Mouse (Mus musculus): ENCODE data around the gene Tspan5. TPM values are rescaled to one million over a fixed set of nuclear protein-coding genes. Genes with fewer than 3 reads are reported as not detected.

The Tspan5 gene
- polyA plus RNA-seq, 1 experiment from 2014 or later: 12.5 TPM

GRCm38 (mm10) chr3:138889214-138889613 is 147.2 kb downstream of the Tspan5 start:
- Histone ChIP-seq H3K4me2 (no peak overlapping the region), H3K4me1 (replicated peaks; ENCODE audit: control insufficient read depth, insufficient read depth, low read length) (peaks cover 15% of the 10 kb centered on the region), H3K4me3 (ENCODE audit: low read depth, low read length) (no peak overlapping the region), H3K27me3 (replicated peaks; ENCODE audit: control insufficient read depth, insufficient read depth, low read length) (no peaks in the 10 kb centered on the region), H3K36me3 (ENCODE audit: control insufficient read depth, insufficient read depth, low read length) (no peaks in the 10 kb centered on the region), H3K9me3 (ENCODE audit: control insufficient read depth, low read length) (no peaks in the 10 kb centered on the region), H3K9ac (ENCODE audit: low read depth, low read length) (no peak overlapping the region), H3K27ac (ENCODE audit: low read depth, low read length) (no peak overlapping the region)
- no peak for ATAC-seq (replicated peaks; ENCODE audit: low FRiP score)
- WGBS: 33% methylated on average over 4 of the region's 4 CpGs
- no peak for DNase-seq (ENCODE audit: low spot score)

- no peak overlapping the region for H3K27ac ChIP-seq (ENCODE audit: low read depth, low read length)
- no peaks in the 10 kb centered on the region for H3K9me3 ChIP-seq (ENCODE audit: control insufficient read depth, low read length)
- no peak for ATAC-seq (replicated peaks; ENCODE audit: low FRiP score)
- H3K4me3 ChIP-seq (ENCODE audit: low read depth, low read length): no peak overlapping the region
- H3K27me3 ChIP-seq (replicated peaks; ENCODE audit: control insufficient read depth, insufficient read depth, low read length): no peaks in the 10 kb centered on the region
- H3K36me3 ChIP-seq (ENCODE audit: control insufficient read depth, insufficient read depth, low read length): no peaks in the 10 kb centered on the region
- no peak overlapping the region for H3K9ac ChIP-seq (ENCODE audit: low read depth, low read length)
- H3K4me1 ChIP-seq (replicated peaks; ENCODE audit: control insufficient read depth, insufficient read depth, low read length): peaks cover 15% of the 10 kb centered on the region
- no peak for DNase-seq (ENCODE audit: low spot score)
- 77% methylated on average over 10 of the region's 10 CpGs for WGBS
- no peak overlapping the region for H3K4me2 ChIP-seq
Observed at GRCm38 (mm10) chr3:138889769-138890295, 147.8 kb downstream of the Tspan5 start.

DNA sequence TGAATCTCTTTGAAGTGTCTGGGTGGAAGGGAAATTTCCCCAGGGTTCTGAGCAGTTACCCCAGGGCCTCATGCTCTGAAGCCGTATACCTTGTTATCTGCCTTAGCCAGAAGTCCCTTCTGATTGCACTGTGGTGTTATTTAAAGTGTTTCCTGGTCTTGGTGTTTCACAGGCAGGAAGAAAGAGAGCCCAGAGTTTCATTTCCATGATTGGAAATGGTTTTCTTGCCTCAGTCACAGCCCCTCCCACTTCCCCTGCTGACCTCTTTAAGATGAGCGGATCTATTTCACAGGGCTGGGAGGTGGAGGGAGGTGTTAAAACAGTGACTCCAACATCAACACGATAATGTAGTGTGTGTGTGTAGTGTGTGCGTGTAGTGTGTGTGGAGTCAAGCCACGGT is 151.5 kb downstream of the Tspan5 start:
- peak; percentile 79 for ATAC-seq (replicated peaks; ENCODE audit: low FRiP score)
- Histone ChIP-seq H3K4me1 (replicated peaks; ENCODE audit: control insufficient read depth, insufficient read depth, low read length) (peaks cover 15% of the 10 kb centered on the region), H3K36me3 (ENCODE audit: control insufficient read depth, insufficient read depth, low read length) (no peaks in the 10 kb centered on the region), H3K4me2 (peak overlapping the region; percentile 23), H3K9me3 (ENCODE audit: control insufficient read depth, low read length) (no peaks in the 10 kb centered on the region), H3K4me3 (ENCODE audit: low read depth, low read length) (no peak overlapping the region), H3K27me3 (replicated peaks; ENCODE audit: control insufficient read depth, insufficient read depth, low read length) (no peaks in the 10 kb centered on the region), H3K27ac (ENCODE audit: low read depth, low read length) (no peak overlapping the region), H3K9ac (ENCODE audit: low read depth, low read length) (no peak overlapping the region)
- 28% methylated on average over 5 of the region's 5 CpGs for WGBS
- DNase-seq (ENCODE audit: low spot score): no peak

GRCm38 (mm10) chr3:138897500-138897899 is 155.5 kb downstream of the Tspan5 start:
- no peaks in the 10 kb centered on the region for H3K27me3 ChIP-seq (replicated peaks; ENCODE audit: control insufficient read depth, insufficient read depth, low read length)
- H3K27ac ChIP-seq (ENCODE audit: low read depth, low read length): no peak overlapping the region
- DNase-seq (ENCODE audit: low spot score) (no peak), ATAC-seq (replicated peaks; ENCODE audit: low FRiP score) (no peak)
- no peak overlapping the region for H3K4me2 ChIP-seq
- H3K9me3 ChIP-seq (ENCODE audit: control insufficient read depth, low read length): no peaks in the 10 kb centered on the region
- peaks cover under 1% of the 10 kb centered on the region; the same call in 1 of the 2 replicates for H3K36me3 ChIP-seq (ENCODE audit: control insufficient read depth, insufficient read depth, low read length)
- no peak overlapping the region for H3K9ac ChIP-seq (ENCODE audit: low read depth, low read length)
- WGBS: 82% methylated on average over 11 of the region's 11 CpGs
- H3K4me3 ChIP-seq (ENCODE audit: low read depth, low read length): no peak overlapping the region
- peaks cover 9% of the 10 kb centered on the region for H3K4me1 ChIP-seq (replicated peaks; ENCODE audit: control insufficient read depth, insufficient read depth, low read length)

DNA sequence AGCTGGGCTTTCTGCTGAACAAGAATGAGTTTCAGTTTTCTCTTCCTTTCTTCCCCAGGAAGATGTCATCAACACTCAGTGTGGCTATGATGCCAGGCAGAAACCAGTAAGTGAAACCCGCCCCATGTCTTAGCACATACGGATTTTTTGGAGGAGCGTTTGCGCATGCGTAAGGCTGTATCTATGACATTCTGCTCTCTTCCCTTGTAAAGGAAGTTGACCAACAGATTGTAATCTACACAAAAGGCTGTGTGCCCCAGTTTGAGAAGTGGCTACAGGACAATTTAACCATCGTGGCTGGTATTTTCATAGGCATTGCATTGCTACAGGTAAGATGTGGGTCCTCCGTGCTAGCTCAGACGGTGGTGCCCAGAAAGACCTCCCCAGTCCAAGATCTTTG is 156.1 kb downstream of the Tspan5 start:
- H3K9me3 ChIP-seq (ENCODE audit: control insufficient read depth, low read length): no peaks in the 10 kb centered on the region
- WGBS: 93% methylated on average over 8 of the region's 8 CpGs
- no peak overlapping the region for H3K9ac ChIP-seq (ENCODE audit: low read depth, low read length)
- H3K4me3 ChIP-seq (ENCODE audit: low read depth, low read length): no peak overlapping the region
- H3K27ac ChIP-seq (ENCODE audit: low read depth, low read length): no peak overlapping the region
- no peak for ATAC-seq (replicated peaks; ENCODE audit: low FRiP score)
- no peak overlapping the region for H3K4me2 ChIP-seq
- H3K27me3 ChIP-seq (replicated peaks; ENCODE audit: control insufficient read depth, insufficient read depth, low read length): no peaks in the 10 kb centered on the region
- peaks cover 2% of the 10 kb centered on the region; the same call in 1 of the 2 replicates for H3K36me3 ChIP-seq (ENCODE audit: control insufficient read depth, insufficient read depth, low read length)
- H3K4me1 ChIP-seq (replicated peaks; ENCODE audit: control insufficient read depth, insufficient read depth, low read length): peaks cover 8% of the 10 kb centered on the region
- DNase-seq (ENCODE audit: low spot score): no peak

DNA sequence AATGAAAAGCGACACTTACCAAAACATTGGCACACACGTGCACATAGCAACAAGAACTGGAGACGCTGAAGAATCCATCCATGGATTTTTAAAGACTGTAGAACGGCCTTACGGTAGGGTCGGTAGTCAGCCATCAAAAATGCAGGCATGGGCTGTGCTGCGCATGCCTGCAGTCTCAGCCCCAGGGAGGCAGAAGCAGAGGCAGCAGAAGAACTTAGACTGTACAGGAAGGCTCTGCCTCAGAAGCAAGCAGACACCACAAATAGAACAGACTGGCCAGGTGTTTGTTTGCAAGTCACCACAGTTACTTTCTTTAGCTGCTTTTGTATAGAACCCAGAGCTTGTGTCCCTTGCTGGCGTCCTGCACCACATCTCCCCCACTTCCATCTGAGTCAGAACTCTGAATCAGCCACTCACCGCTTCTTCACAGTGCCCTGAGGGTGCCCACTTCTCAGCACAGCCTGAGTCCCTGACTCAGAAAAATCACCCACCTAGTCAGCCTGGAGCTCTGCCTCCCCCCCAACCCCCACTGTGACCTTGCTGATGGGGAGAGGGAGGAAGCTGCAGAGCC is 158.7 kb downstream of the Tspan5 start:
- no peaks in the 10 kb centered on the region for H3K27me3 ChIP-seq (replicated peaks; ENCODE audit: control insufficient read depth, insufficient read depth, low read length)
- no peaks in the 10 kb centered on the region for H3K9me3 ChIP-seq (ENCODE audit: control insufficient read depth, low read length)
- H3K4me1 ChIP-seq (replicated peaks; ENCODE audit: control insufficient read depth, insufficient read depth, low read length): no peaks in the 10 kb centered on the region
- no peak overlapping the region for H3K4me2 ChIP-seq
- peaks cover 2% of the 10 kb centered on the region; the same call in 1 of the 2 replicates for H3K36me3 ChIP-seq (ENCODE audit: control insufficient read depth, insufficient read depth, low read length)
- WGBS: 91% methylated on average over 9 of the region's 9 CpGs
- no peak overlapping the region for H3K27ac ChIP-seq (ENCODE audit: low read depth, low read length)
- no peak overlapping the region for H3K9ac ChIP-seq (ENCODE audit: low read depth, low read length)
- H3K4me3 ChIP-seq (ENCODE audit: low read depth, low read length): no peak overlapping the region
- DNase-seq (ENCODE audit: low spot score): no peak
- ATAC-seq (replicated peaks; ENCODE audit: low FRiP score): no peak

- no peaks in the 10 kb centered on the region for H3K27me3 ChIP-seq (replicated peaks; ENCODE audit: control insufficient read depth, insufficient read depth, low read length)
- H3K9ac ChIP-seq (ENCODE audit: low read depth, low read length): no peak overlapping the region
- no peak overlapping the region for H3K27ac ChIP-seq (ENCODE audit: low read depth, low read length)
- no peak overlapping the region for H3K4me3 ChIP-seq (ENCODE audit: low read depth, low read length)
- H3K4me2 ChIP-seq: no peak overlapping the region
- no peaks in the 10 kb centered on the region for H3K9me3 ChIP-seq (ENCODE audit: control insufficient read depth, low read length)
- WGBS: 85% methylated on average over 7 of the region's 7 CpGs
- no peaks in the 10 kb centered on the region for H3K4me1 ChIP-seq (replicated peaks; ENCODE audit: control insufficient read depth, insufficient read depth, low read length)
- H3K36me3 ChIP-seq (ENCODE audit: control insufficient read depth, insufficient read depth, low read length): peaks cover 2% of the 10 kb centered on the region; the same call in 1 of the 2 replicates
- DNase-seq (ENCODE audit: low spot score): no peak
- no peak for ATAC-seq (replicated peaks; ENCODE audit: low FRiP score)
Observed at GRCm38 (mm10) chr3:138905678-138906077, 163.7 kb downstream of the Tspan5 start.

GRCm38 (mm10) chr3:138906112-138906880 is 164.3 kb downstream of the Tspan5 start:
- H3K27me3 ChIP-seq (replicated peaks; ENCODE audit: control insufficient read depth, insufficient read depth, low read length): no peaks in the 10 kb centered on the region
- no peak overlapping the region for H3K4me2 ChIP-seq
- peak; percentile 39 for DNase-seq (ENCODE audit: low spot score)
- no peak overlapping the region for H3K4me3 ChIP-seq (ENCODE audit: low read depth, low read length)
- peaks cover 2% of the 10 kb centered on the region; the same call in 1 of the 2 replicates for H3K36me3 ChIP-seq (ENCODE audit: control insufficient read depth, insufficient read depth, low read length)
- no peaks in the 10 kb centered on the region for H3K9me3 ChIP-seq (ENCODE audit: control insufficient read depth, low read length)
- ATAC-seq (replicated peaks; ENCODE audit: low FRiP score): peak; percentile 55
- H3K4me1 ChIP-seq (replicated peaks; ENCODE audit: control insufficient read depth, insufficient read depth, low read length): no peaks in the 10 kb centered on the region
- H3K9ac ChIP-seq (ENCODE audit: low read depth, low read length): no peak overlapping the region
- 37% methylated on average over 17 of the region's 17 CpGs for WGBS
- no peak overlapping the region for H3K27ac ChIP-seq (ENCODE audit: low read depth, low read length)

All from liver, embryonic 11.5 days (tissue).